Mouse (Mus musculus) intestine, postnatal 0 days (tissue): ENCODE measurements at regions not wholly inside any gene's neighbourhood (a gene's known extent, or its start where the extent isn't known, plus 50 kb on each side); places are given as distances from the start of the nearest gene placed in this dataset.

Source experiments
- ATAC-seq: fragments of 200-750 bp; cut with Nextera tagmentation; 2 replicates; pipeline ENCODE4 v1.8.0; 2017; ENCODE audit warnings: mild to moderate bottlenecking, moderate TSS enrichment, moderate library complexity
- H3K27ac ChIP-seq: fragments of 300-500 bp; sonication (generic); 2 replicates; pipeline ENCODE4 v1.5.1; 2014; ENCODE audit warnings: mild to moderate bottlenecking, low read depth, low read length, moderate library complexity
- H3K27me3 ChIP-seq: fragments of 300-500 bp; sonication (generic); replicated peaks from 2 replicates; pipeline ENCODE4 v1.6.1; 2014; ENCODE audit warnings: low read length, mixed read lengths; ENCODE audit not compliant: control insufficient read depth, insufficient read depth
- H3K36me3 ChIP-seq: fragments of 300-500 bp; sonication (generic); 2 replicates; pipeline ENCODE4 v1.6.1; 2014; ENCODE audit warnings: mild to moderate bottlenecking, moderate library complexity; ENCODE audit not compliant: control insufficient read depth, insufficient read depth
- H3K4me1 ChIP-seq: fragments of 300-500 bp; sonication (generic); replicated peaks from 2 replicates; pipeline ENCODE4 v1.6.1; 2014; ENCODE audit warnings: antibody characterized with exemption, low read length, mixed read lengths; ENCODE audit not compliant: control insufficient read depth, insufficient read depth
- H3K4me2 ChIP-seq: fragments of 300-500 bp; sonication (generic); replicated peaks from 2 replicates; pipeline ENCODE4 v1.6.1; 2014; ENCODE audit warnings: low read depth, mild to moderate bottlenecking, moderate library complexity
- H3K4me3 ChIP-seq: fragments of 300-500 bp; sonication (generic); 2 replicates; pipeline ENCODE4 v1.5.1; 2014; ENCODE audit warnings: low read depth, low read length
- H3K9ac ChIP-seq: fragments of 300-500 bp; sonication (generic); 2 replicates; pipeline ENCODE4 v1.6.1; 2014; ENCODE audit warnings: mild to moderate bottlenecking, low read depth, low read length
- H3K9me3 ChIP-seq: fragments of 300-500 bp; sonication (generic); 2 replicates; pipeline ENCODE4 v1.6.1; 2016; ENCODE audit warnings: mixed run types; ENCODE audit not compliant: control insufficient read depth
- CTCF ChIP-seq: sonication (generic); IDR thresholded peaks from 2 replicates; pipeline ENCODE4 v1.5.1; 2016; ENCODE audit warnings: low read depth, mild to moderate bottlenecking, control low read depth, antibody characterized with exemption, moderate library complexity
- WGBS: fragments of 180-500 bp; shearing (Covaris S2); extraction: QIAGEN DNeasy Blood & Tissue Kit; methylation state at CpG from one replicate; pipeline ENCODE4 v1.1.7; 2014; 5-methylcytosine and 5-hydroxymethylcytosine counted together

DNA sequence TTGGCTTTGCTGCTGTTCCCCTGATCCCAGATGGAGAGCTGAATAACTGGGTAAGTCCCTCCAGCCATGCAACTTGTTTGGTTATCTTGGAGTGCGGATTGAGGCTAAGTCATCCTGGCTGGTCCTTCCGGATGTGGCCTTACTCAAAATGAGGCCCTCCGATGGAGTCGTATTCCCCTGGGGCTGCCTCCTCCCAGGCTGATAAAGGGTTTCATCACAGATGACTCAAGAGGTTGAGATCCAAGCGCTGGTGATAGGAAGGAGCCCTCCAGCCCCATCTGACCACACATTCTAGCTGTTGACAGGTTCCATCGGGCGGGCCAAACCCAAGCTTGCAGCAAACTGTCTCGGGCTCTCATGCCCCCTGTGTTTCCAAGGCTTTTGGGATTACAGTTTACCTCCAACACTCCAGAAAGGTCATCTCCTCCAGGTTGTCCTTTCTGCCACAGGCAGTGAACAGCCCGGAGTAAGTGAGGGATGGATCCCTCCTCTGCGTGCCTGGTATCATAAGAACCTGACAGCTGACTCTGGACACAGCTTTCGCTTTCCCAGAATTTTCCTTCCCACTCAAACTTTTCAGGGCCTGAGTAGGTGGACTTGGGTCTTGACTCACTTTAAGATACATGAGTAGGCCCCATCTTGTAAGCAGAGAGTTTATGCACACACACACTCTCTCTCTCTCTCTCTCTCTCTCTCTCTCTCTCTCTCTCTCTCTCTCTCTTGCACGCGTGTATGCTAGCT lies 68.7 kb downstream of the Sox9 start:
- Histone ChIP-seq H3K9me3 (no peaks in the 10 kb centered on the region), H3K4me3 (no peak overlapping the region), H3K27ac (no peak overlapping the region), H3K27me3 (no peaks in the 10 kb centered on the region), H3K4me1 (no peaks in the 10 kb centered on the region), H3K9ac (no peak overlapping the region), H3K4me2 (no peak overlapping the region), H3K36me3 (no peaks in the 10 kb centered on the region)
- ATAC-seq: no peak
- WGBS: 87% methylated on average over 13 of the region's 13 CpGs
- TF ChIP-seq CTCF: no peak

DNA sequence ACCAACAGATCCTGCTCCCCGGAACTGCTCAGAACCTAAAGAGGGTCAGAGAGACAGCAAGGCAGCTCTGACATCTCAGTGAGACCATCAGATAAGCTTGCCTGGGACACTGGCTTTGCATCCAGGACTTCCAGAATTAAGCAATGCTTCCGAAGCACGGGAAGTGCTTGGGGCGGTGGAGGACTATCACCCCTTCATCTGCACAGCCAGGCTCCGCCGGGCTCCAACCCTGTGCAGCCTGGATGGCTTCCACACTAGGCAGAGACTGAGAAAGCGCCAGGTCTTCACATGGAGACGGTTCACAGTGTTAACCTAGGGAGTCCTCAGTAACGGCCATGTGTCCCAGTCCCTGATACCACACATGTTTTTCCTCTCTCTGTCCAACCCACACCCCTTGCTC lies 69.3 kb downstream of the Sox9 start:
- Histone ChIP-seq H3K4me3 (no peak overlapping the region), H3K4me1 (no peaks in the 10 kb centered on the region), H3K27me3 (no peaks in the 10 kb centered on the region), H3K9ac (no peak overlapping the region), H3K4me2 (no peak overlapping the region), H3K9me3 (no peaks in the 10 kb centered on the region), H3K27ac (no peak overlapping the region), H3K36me3 (no peaks in the 10 kb centered on the region)
- WGBS: 82% methylated on average over 9 of the region's 9 CpGs
- TF ChIP-seq CTCF: no peak
- ATAC-seq: no peak

DNA sequence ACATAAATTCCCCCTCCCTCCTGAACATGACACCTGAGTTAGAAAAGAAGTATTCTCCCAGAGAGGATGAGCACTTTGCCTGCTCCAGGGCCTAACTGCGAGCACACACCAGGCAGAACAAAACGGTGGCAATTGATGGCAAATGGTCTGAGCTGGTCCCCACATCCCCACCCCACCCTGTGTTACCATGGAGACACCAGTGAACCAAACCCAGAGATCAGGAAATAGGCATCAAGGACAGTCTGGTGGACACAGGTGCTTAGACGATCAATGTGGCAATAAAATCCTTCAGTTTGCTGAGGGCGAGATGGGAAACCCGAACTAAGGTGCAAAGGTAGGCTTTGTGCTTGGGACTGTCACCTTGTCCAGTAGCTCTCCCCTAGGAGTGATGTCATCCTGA lies 74.0 kb downstream of the Sox9 start:
- Histone ChIP-seq H3K9ac (no peak overlapping the region), H3K27ac (no peak overlapping the region), H3K4me2 (no peak overlapping the region), H3K9me3 (no peaks in the 10 kb centered on the region), H3K36me3 (no peaks in the 10 kb centered on the region), H3K27me3 (no peaks in the 10 kb centered on the region), H3K4me3 (no peak overlapping the region), H3K4me1 (no peaks in the 10 kb centered on the region)
- no peak for TF ChIP-seq CTCF
- 51% methylated on average over 5 of the region's 5 CpGs for WGBS
- ATAC-seq: peak; percentile 75

DNA sequence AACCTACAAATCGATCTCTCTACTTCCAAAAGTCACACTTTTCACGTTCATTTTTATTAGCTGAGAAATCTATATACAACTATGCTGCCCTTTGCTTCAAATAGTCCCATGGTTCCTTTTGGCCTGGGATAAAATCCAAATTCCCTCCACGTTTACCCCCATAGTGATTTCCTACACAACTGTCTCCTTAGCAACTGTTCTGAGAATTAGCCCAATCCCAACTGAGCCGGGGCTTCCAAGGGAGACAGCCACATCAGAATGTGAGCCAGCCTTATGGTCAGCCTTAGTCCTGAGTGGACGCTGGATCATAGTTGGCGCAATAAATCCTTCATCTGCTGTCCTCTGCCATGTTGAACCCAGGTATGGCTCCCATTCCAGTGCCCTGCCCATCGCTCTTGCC lies 77.3 kb downstream of the Sox9 start:
- TF ChIP-seq CTCF: no peak
- WGBS: 91% methylated on average over 7 of the region's 7 CpGs
- no peak for ATAC-seq
- no peaks in the 10 kb centered on the region for H3K9me3 ChIP-seq
- H3K4me1 ChIP-seq: no peaks in the 10 kb centered on the region
- no peak overlapping the region for H3K4me3 ChIP-seq
- H3K4me2 ChIP-seq: no peak overlapping the region
- no peaks in the 10 kb centered on the region for H3K27me3 ChIP-seq
- no peak overlapping the region for H3K9ac ChIP-seq
- no peak overlapping the region for H3K27ac ChIP-seq
- no peaks in the 10 kb centered on the region for H3K36me3 ChIP-seq

DNA sequence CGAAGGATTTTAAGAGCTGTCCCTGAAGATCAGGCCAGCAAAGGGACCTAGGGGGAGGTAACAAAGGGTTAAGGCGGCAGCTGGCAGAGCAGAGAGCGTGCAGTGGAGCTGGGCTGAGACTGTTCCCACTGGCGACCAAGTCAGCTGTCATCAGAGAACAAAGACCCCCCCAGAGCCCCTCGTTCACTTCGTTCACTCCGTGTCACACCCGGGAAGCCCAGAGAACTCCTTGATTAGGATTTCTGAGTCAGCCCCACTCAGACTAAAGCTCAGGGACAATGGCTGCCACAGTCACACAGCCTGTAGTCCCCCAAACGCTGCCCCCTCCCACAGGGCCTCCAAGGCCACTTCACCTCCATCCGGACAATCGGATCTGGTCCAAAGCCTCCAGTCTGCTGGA lies 78.8 kb downstream of the Sox9 start:
- H3K4me2 ChIP-seq: no peak overlapping the region
- no peak for TF ChIP-seq CTCF
- no peak overlapping the region for H3K27ac ChIP-seq
- H3K9me3 ChIP-seq: no peaks in the 10 kb centered on the region
- no peaks in the 10 kb centered on the region for H3K27me3 ChIP-seq
- H3K36me3 ChIP-seq: no peaks in the 10 kb centered on the region
- 51% methylated on average over 11 of the region's 11 CpGs for WGBS
- ATAC-seq: no peak
- no peaks in the 10 kb centered on the region for H3K4me1 ChIP-seq
- H3K4me3 ChIP-seq: no peak overlapping the region
- no peak overlapping the region for H3K9ac ChIP-seq

DNA sequence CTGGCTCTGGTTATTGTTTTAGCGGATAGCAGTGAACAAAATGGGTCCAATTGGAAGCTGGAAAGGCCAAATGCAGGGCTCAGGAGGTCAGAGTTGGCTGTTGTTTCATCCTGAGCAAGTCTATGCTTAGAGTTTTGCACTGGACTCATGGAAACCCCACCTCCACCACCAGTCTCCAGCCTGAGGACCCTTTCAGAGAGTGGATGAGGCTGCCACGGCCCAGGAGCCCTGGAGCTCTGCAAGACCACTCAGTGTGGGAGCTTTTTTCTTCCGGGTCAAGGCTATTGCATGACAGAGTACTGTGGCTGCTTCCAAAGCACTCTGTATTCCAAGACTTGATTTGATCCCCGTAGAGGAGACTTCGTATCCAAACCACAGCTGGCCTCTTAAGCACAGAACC lies 79.2 kb downstream of the Sox9 start:
- Histone ChIP-seq H3K4me2 (no peak overlapping the region), H3K9me3 (no peaks in the 10 kb centered on the region), H3K36me3 (no peaks in the 10 kb centered on the region), H3K9ac (no peak overlapping the region), H3K27me3 (no peaks in the 10 kb centered on the region), H3K4me3 (no peak overlapping the region), H3K27ac (no peak overlapping the region), H3K4me1 (no peaks in the 10 kb centered on the region)
- WGBS: 88% methylated on average over 5 of the region's 5 CpGs
- no peak for TF ChIP-seq CTCF
- ATAC-seq: no peak

DNA sequence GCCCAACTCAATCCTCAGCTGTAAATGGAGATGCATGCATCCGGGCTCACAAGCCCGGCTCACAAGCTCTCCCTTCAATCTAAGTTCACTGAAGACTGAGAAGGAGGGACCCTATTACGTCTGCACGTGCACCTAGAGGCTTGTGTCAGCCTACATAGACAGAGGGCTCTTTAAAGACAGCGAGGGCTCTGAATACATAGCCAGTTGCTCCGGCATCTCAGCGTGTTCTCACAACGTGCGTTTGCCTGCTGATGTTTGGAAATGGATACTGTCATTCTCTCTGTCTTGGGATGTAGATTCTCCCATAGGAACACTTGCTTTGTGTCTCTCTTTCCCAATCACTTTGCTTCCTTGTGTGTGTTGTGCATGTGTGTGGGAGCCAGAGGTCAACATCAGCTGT lies 83.8 kb downstream of the Sox9 start:
- WGBS: 92% methylated on average over 9 of the region's 9 CpGs
- H3K27me3 ChIP-seq: no peaks in the 10 kb centered on the region
- no peak overlapping the region for H3K9ac ChIP-seq
- no peak overlapping the region for H3K4me3 ChIP-seq
- no peak for TF ChIP-seq CTCF
- no peaks in the 10 kb centered on the region for H3K4me1 ChIP-seq
- H3K4me2 ChIP-seq: no peak overlapping the region
- H3K9me3 ChIP-seq: no peaks in the 10 kb centered on the region
- ATAC-seq: no peak
- no peaks in the 10 kb centered on the region for H3K36me3 ChIP-seq
- no peak overlapping the region for H3K27ac ChIP-seq
